Mouse (Mus musculus) spleen, adult 12 weeks (tissue): ENCODE measurements around the gene Baz1b.
A peak's percentile ranks its signal among the peaks of the same experiment; 100 is the strongest.

ENCODE experiments used
- DNase-seq: peaks from one replicate; pipeline ENCODE4 v3.0.0; 2022; ENCODE audit warnings: low spot score

Gene Baz1b

DNA sequence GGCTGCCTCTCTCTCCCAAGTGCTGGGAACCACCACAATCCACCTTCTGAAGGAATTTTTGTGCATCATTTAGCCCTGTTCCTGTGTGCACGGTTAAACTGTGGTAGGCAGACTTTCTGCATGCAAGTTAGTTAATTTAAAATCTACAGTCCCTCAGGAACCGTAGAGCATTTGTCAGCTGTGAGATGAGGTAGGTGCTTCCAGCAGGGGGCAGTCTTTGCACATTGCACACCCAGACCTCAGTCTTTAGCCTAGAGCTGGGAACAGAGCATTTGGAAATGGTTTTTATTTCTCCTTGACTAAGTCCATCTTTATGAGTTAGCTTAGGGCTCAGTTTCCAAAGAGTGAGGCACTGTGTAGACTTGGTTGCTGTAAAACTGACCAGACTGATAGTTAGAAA, 49.5 kb downstream of the Baz1b start:
- DNase-seq, result peak; percentile 12

GRCm38 (mm10) chr5:135238832-135239231, 51.8 kb downstream of the Baz1b start:
- DNase-seq, result no peak

DNA sequence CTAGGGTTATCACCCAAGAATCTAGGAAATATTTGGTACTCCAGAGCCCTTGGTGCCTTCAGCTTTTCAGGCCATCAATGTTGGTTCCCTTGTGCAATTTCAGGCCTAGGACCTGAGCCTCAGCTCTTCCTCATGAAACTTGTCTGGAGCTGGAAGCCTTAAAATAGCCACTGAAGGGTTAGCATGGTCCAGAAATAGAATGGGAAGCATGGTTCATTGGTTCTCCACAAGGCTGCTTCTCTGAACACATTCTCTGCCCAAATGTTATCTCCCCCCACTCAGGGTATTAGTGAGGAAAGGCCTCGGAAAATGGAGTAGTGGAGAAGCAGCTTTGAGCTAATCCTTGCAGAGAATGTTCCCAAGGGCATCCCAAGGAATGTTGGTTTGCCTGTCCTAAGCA, 54.4 kb downstream of the Baz1b start:
- DNase-seq, result no peak

GRCm38 (mm10) chr5:135242136-135242535, 55.1 kb downstream of the Baz1b start:
- DNase-seq, result no peak

GRCm38 (mm10) chr5:135242608-135243007, 55.5 kb downstream of the Baz1b start:
- no peak for DNase-seq

DNA sequence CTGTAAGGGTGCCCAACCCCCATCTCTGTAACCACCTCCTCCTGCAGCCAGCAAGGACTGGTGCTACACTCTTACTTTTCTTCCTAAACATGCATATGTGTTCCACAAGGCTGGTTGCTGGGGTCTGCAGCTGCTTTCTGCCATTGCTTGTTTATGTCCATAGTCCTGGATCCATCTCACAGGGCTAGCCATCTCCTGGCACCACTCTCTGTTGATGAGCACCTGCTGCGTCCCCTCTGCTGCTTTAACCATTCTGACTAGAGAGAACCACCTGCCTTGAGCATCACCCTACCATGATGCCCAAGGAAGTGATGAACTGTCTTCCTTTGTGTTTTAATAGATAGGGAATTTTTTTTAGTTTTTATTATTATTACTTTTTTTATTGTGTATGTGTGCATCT, 56.1 kb downstream of the Baz1b start:
- no peak for DNase-seq

GRCm38 (mm10) chr5:135246531-135246930, 59.5 kb downstream of the Baz1b start:
- no peak for DNase-seq

DNA sequence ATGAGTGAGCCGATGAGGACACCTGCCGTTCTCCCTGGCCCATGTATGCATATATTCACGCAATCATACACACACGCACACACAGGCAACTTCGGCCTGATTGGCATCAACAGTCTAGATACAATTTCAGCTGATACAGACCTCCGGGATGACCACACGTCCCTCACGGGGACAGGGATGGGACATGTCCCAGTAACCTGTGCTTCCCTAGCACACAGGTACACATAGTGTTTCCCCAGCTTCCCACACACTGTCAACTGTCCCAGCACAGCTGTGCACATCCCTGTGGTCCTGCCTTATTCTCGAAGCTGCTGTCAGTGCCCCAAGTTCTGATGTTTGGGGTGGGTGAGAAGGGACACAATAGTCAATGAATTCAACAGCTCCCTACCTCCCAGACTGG, 60.3 kb downstream of the Baz1b start:
- DNase-seq, result no peak

DNA sequence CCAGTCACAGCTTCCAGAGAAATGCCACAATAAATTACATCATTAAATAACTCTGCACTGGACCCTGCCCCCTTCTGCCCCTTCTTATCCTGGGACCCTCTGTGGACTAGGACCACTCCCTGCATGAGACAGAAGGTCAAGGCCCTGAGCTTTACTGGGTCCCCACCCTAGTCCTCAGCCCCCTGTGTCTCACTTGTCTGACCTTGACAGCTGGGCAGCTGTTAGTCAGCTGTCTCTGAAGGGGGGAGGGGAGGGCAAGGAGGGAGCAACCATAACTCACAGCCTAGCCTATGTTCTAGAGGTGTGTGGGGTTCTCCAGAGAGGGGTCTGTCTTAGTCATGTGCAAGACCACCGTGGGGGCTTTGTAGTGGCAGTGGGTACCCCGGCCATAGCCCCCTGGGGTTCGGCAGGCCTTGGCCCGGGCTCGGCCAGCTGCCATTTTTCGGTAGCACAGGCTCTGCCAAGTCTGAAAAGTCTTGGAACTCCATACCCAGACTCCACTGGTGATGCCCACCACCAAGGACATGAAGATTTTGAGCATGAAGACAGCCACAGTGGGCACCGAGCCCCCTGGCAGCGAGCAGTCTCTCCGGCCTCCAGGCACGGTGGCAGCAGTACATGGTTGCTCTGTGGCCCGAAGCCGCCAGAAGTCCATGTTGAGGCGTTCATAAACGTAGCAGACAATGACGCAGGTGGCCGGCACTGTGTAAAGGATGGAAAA, 62.1 kb downstream of the Baz1b start:
- no peak for DNase-seq

DNA sequence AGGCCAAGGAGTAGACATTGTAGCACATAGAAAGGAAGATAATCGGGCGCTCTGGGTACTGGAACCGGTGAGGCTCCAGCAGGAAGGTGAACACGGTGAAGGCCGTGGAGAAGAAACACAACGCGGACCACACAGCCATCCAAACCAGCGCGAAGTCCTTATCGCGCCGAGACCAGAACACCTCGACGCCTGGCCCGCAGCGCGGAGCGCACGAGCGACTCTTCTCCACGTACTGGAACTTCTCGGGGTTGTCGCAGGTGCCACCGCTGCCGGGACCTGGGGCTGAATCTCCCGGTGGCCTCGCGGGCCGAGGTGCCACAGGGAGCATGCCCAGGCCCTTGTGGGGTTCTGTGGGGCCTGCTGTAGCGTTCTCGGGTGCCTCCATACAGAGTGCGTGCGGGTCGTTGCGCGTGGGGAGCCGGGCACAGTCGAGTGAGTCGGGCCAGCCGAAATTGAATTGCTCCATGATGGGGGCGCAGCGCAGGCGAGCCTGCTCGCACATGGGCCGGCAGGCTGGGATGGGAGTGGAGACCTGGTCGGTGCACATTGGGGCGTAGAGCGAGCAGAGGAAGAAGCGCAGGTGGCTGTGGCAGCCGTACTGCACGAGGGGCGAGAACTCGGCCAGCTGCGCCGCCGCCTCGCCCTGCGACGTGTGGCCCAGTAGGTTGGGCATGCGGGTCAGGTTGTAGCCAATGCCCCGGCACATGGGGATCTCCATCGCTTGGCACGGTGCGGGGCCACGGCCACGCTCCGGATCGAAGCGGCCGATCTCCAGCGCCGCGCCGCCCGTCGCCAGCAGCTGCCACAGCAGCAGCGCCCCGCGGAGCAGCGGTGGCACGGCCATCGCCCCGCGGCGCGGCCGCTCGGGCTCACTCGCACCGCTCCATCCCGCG, 63.4 kb downstream of the Baz1b start:
- DNase-seq, result no peak

GRCm38 (mm10) chr5:135251079-135251454, 64.0 kb downstream of the Baz1b start, which contains the start of gene Fzd9:
Gene Fzd9 (minus strand): TSS chr5:135251230.
- DNase-seq, result peak; percentile 66

DNA sequence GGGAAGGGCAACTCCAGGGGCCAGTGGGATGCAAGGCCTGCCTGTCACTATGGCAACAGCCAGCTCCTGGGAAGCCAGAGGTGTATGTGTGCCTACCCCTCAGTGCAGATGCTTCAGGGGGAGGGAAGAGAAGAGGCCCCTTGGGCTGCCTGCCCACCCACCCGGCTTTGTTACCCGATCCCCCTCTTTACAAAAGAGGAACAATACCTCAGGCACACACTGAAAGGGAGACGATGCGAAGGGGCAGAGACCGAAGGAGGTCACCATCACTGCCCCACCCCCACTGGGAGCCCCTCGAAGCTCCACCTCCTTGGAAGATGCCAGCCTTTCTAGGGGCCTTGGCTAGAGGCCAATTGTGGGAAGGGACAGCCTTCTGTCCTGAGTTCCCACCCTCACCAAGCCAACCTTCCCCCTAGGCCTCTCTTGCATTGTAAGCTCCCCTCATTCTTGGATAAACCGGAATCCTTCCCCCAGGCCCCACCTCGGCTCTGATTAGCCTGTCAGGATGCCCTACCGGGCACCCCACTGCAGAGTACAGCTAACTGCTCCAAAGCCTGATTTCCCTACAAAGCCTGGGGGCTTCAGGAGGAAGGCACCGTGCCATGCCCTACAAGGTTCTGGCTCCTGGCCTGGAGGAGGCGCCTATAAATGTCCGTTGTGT, 66.8 kb downstream of the Baz1b start:
- DNase-seq, result no peak

- no peak for DNase-seq
These were observed 69.1 kb downstream of the Baz1b start for GRCm38 (mm10) chr5:135256166-135256565.

- DNase-seq, result no peak
These were observed 70.5 kb downstream of the Baz1b start for GRCm38 (mm10) chr5:135257559-135257958.

GRCm38 (mm10) chr5:135258280-135259150, 71.5 kb downstream of the Baz1b start:
- DNase-seq, result no peak

GRCm38 (mm10) chr5:135263866-135264503, 76.9 kb downstream of the Baz1b start:
- no peak for DNase-seq

GRCm38 (mm10) chr5:135264548-135264947, 77.5 kb downstream of the Baz1b start:
- no peak for DNase-seq

DNA sequence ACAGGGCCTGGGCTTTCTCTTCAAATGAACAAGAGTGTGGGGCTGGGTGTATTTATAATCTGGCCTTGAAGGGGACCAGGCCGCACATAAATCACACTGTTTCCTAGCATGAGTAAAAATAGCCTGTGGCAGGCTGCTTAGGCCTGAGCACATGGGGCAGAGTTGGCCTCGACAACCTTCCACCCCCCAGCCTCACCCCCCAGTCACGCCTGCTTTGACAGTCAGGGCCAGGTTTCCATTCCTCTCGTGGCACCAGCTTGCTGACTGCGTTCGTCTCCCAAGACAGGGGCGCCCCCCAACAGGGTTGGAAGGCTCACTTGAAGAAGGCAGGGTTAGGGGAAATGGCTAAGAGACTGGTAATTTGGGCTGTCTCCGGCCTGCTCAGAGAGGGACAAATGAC, 82.4 kb downstream of the Baz1b start:
- no peak for DNase-seq

GRCm38 (mm10) chr5:135270361-135270760, 83.3 kb downstream of the Baz1b start:
- no peak for DNase-seq

DNA sequence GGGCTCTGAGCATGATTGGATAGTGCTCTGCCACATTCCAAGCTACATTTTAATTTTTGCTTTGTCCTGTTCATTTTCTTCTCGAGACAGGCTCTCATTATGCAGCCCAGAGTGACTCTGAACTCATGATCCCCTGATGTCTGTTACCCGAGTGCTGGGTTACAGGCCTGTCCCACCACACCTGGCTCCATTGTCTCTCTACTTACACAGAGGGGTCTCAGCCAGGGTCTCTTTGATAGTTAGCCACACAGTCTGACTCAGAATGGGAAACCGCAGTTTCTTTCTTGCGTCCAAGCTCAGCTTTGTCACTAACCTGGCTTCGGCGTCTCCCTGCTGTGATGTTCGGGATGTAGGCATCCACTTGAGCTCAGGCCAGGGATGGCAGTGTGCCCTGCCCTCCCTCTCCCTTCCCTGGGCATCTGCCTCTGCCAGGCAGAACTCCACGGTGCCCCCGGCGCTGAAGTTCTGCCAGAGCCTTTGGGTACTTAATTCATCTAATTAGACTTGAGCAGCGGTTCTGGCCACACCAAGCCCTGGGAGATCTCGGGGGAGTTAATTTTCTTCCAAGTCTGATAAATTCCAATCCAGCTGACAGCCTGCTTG, 84.6 kb downstream of the Baz1b start:
- DNase-seq, result no peak
